Mouse (Mus musculus): ENCODE measurements at regions not wholly inside any gene's neighbourhood (a gene's known extent, or its start where the extent isn't known, plus 50 kb on each side); places are given as distances from the start of the nearest gene placed in this dataset.

GRCm38 (mm10) chr6:144876758-144877157 lies 95.0 kb upstream of the Sox5 start:
- WGBS (ENCODE audit: insufficient replicate concordance) = 73% methylated on average over 12 of the region's 12 CpGs
- Histone ChIP-seq H3K9me3 (replicated peaks) (no peaks in the 10 kb centered on the region), H3K27ac (no peak overlapping the region), H3K4me3 (replicated peaks) (no peak overlapping the region), H3K4me1 (replicated peaks) (peaks cover 6% of the 10 kb centered on the region), H3K36me3 (no peaks in the 10 kb centered on the region), H3K27me3 (no peaks in the 10 kb centered on the region), H3K9ac (no peak overlapping the region), H3K4me2 (no peak overlapping the region)
- ATAC-seq (ENCODE audit: low read depth) = no peak
- no peak for DNase-seq

GRCm38 (mm10) chr6:144875862-144876261 lies 94.1 kb upstream of the Sox5 start:
- H3K4me3 ChIP-seq (replicated peaks) = no peak overlapping the region
- H3K27me3 ChIP-seq = no peaks in the 10 kb centered on the region
- no peaks in the 10 kb centered on the region for H3K36me3 ChIP-seq
- H3K4me1 ChIP-seq (replicated peaks) = peaks cover 6% of the 10 kb centered on the region
- WGBS (ENCODE audit: insufficient replicate concordance) = 35% methylated on average over 9 of the region's 9 CpGs
- DNase-seq (peak; percentile 13), ATAC-seq (ENCODE audit: low read depth) (peak; percentile 79)
- H3K4me2 ChIP-seq = peak overlapping the region; percentile 15; the same call in 1 of the 2 replicates
- H3K9ac ChIP-seq = no peak overlapping the region
- H3K27ac ChIP-seq = no peak overlapping the region
- no peaks in the 10 kb centered on the region for H3K9me3 ChIP-seq (replicated peaks)

GRCm38 (mm10) chr6:144874251-144874650 lies 92.5 kb upstream of the Sox5 start:
- no peak overlapping the region for H3K4me3 ChIP-seq (replicated peaks)
- H3K27me3 ChIP-seq = no peaks in the 10 kb centered on the region
- H3K9me3 ChIP-seq (replicated peaks) = no peaks in the 10 kb centered on the region
- no peak for ATAC-seq (ENCODE audit: low read depth)
- no peak overlapping the region for H3K9ac ChIP-seq
- peaks cover 6% of the 10 kb centered on the region for H3K4me1 ChIP-seq (replicated peaks)
- WGBS (ENCODE audit: insufficient replicate concordance) = 72% methylated on average over 5 of the region's 5 CpGs
- H3K4me2 ChIP-seq = no peak overlapping the region
- H3K36me3 ChIP-seq = no peaks in the 10 kb centered on the region
- no peak for DNase-seq
- no peak overlapping the region for H3K27ac ChIP-seq

- no peaks in the 10 kb centered on the region for H3K36me3 ChIP-seq
- peaks cover 3% of the 10 kb centered on the region for H3K4me1 ChIP-seq (replicated peaks)
- H3K4me3 ChIP-seq (replicated peaks) = no peak overlapping the region
- H3K9ac ChIP-seq = no peak overlapping the region
- ATAC-seq (ENCODE audit: low read depth) (no peak), DNase-seq (no peak)
- no peaks in the 10 kb centered on the region for H3K9me3 ChIP-seq (replicated peaks)
- WGBS (ENCODE audit: insufficient replicate concordance) = 71% methylated on average over 8 of the region's 8 CpGs
- H3K27ac ChIP-seq = no peak overlapping the region
- no peaks in the 10 kb centered on the region for H3K27me3 ChIP-seq
- no peak overlapping the region for H3K4me2 ChIP-seq
Observed at GRCm38 (mm10) chr6:144870949-144871348, 89.2 kb upstream of the Sox5 start.

DNA sequence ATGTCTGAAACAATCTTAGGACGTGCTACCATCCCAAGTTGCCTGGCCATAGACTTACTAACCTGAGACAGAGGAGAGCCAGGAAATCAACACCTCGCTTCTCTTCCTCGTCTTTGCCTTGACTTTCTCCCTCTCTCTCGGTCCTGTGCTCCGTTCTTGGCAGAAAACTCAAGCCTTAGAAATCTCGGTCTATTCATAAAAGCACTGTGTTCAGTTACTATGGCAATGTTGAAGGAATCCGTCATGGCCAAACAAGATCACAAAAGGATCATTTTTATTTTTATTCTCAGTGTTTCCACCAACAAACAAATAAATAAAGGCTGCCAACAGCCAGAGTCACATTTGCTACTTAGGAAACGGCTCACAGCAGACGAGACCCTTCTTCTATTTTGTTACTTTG lies 85.6 kb upstream of the Sox5 start:
- no peaks in the 10 kb centered on the region for H3K36me3 ChIP-seq
- H3K27ac ChIP-seq = no peak overlapping the region
- H3K27me3 ChIP-seq = 0 out of 2 replicates have a peak, but pooled peaks cover 3% of the 10 kb centered on the region
- no peak overlapping the region for H3K9ac ChIP-seq
- DNase-seq (no peak), ATAC-seq (ENCODE audit: low read depth) (no peak)
- H3K4me1 ChIP-seq (replicated peaks) = peaks cover 10% of the 10 kb centered on the region
- H3K4me3 ChIP-seq (replicated peaks) = no peak overlapping the region
- no peak overlapping the region for H3K4me2 ChIP-seq
- no peaks in the 10 kb centered on the region for H3K9me3 ChIP-seq (replicated peaks)
- 64% methylated on average over 9 of the region's 9 CpGs for WGBS (ENCODE audit: insufficient replicate concordance)

- peaks cover 10% of the 10 kb centered on the region for H3K4me1 ChIP-seq (replicated peaks)
- no peaks in the 10 kb centered on the region for H3K36me3 ChIP-seq
- no peak for DNase-seq
- no peak overlapping the region for H3K9ac ChIP-seq
- no peak overlapping the region for H3K4me3 ChIP-seq (replicated peaks)
- no peaks in the 10 kb centered on the region for H3K9me3 ChIP-seq (replicated peaks)
- 0 out of 2 replicates have a peak, but pooled peaks cover 7% of the 10 kb centered on the region for H3K27me3 ChIP-seq
- H3K27ac ChIP-seq = no peak overlapping the region
- ATAC-seq (ENCODE audit: low read depth) = no peak
- 59% methylated on average over 6 of the region's 6 CpGs for WGBS (ENCODE audit: insufficient replicate concordance)
- H3K4me2 ChIP-seq = no peak overlapping the region
Observed at GRCm38 (mm10) chr6:144864026-144864425, 82.2 kb upstream of the Sox5 start.

GRCm38 (mm10) chr6:144863430-144863994 lies 81.7 kb upstream of the Sox5 start:
- no peak overlapping the region for H3K9ac ChIP-seq
- no peak overlapping the region for H3K27ac ChIP-seq
- 0 out of 2 replicates have a peak, but pooled peaks cover 7% of the 10 kb centered on the region for H3K27me3 ChIP-seq
- DNase-seq (no peak), ATAC-seq (ENCODE audit: low read depth) (peak; percentile 78)
- H3K4me2 ChIP-seq = no peak overlapping the region
- H3K4me1 ChIP-seq (replicated peaks) = peaks cover 10% of the 10 kb centered on the region
- H3K9me3 ChIP-seq (replicated peaks) = no peaks in the 10 kb centered on the region
- H3K36me3 ChIP-seq = no peaks in the 10 kb centered on the region
- 49% methylated on average over 3 of the region's 3 CpGs for WGBS (ENCODE audit: insufficient replicate concordance)
- no peak overlapping the region for H3K4me3 ChIP-seq (replicated peaks)

DNA sequence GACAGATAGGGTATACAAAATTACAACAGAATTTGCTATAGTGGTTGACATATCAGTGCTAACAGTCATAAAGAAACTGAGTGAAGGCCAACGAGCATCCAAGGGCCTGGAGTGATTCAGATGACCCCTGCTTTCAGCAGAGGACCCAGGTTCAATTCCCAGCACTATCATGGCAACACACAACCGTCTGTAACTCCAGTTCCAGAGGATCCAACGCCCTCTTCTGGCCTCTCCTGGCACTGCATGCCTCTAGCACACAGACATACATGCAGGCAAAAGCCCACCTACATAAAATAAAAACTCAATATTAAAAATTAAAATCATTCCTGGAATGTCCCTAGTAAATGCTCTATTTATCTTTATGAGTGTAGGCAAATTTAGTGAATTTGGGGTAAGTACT lies 59.7 kb upstream of the Sox5 start:
- no peak overlapping the region for H3K27ac ChIP-seq
- WGBS (ENCODE audit: insufficient replicate concordance) = 52% methylated on average over 3 of the region's 3 CpGs
- no peaks in the 10 kb centered on the region for H3K4me1 ChIP-seq (replicated peaks)
- no peak overlapping the region for H3K4me3 ChIP-seq (replicated peaks)
- no peaks in the 10 kb centered on the region for H3K36me3 ChIP-seq
- ATAC-seq (ENCODE audit: low read depth) (no peak), DNase-seq (no peak)
- H3K4me2 ChIP-seq = no peak overlapping the region
- no peaks in the 10 kb centered on the region for H3K9me3 ChIP-seq (replicated peaks)
- no peaks in the 10 kb centered on the region for H3K27me3 ChIP-seq
- H3K9ac ChIP-seq = no peak overlapping the region

DNA sequence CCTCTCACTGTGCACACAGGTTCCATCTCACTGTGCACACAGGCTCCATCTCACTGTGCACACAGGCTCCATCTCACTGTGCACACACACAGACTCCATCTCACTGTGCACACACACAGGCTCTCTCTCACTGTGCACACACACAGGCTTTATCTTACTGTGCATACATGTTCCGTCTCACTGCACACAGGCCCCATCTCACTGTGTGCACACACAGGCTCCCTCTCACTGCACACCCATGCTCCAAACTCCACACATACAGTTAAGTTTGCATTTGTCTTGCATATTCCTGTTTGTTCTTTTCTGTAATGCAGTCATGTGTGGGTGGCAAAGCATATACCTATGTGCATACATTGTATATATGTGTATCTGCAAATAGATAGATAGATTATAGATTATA lies 57.6 kb upstream of the Sox5 start:
- no peaks in the 10 kb centered on the region for H3K4me1 ChIP-seq (replicated peaks)
- H3K9ac ChIP-seq = no peak overlapping the region
- no peaks in the 10 kb centered on the region for H3K9me3 ChIP-seq (replicated peaks)
- ATAC-seq (ENCODE audit: low read depth) (no peak), DNase-seq (no peak)
- 72% methylated on average over 1 of the region's 1 CpGs for WGBS (ENCODE audit: insufficient replicate concordance)
- no peaks in the 10 kb centered on the region for H3K27me3 ChIP-seq
- no peaks in the 10 kb centered on the region for H3K36me3 ChIP-seq
- no peak overlapping the region for H3K27ac ChIP-seq
- H3K4me3 ChIP-seq (replicated peaks) = no peak overlapping the region
- no peak overlapping the region for H3K4me2 ChIP-seq

DNA sequence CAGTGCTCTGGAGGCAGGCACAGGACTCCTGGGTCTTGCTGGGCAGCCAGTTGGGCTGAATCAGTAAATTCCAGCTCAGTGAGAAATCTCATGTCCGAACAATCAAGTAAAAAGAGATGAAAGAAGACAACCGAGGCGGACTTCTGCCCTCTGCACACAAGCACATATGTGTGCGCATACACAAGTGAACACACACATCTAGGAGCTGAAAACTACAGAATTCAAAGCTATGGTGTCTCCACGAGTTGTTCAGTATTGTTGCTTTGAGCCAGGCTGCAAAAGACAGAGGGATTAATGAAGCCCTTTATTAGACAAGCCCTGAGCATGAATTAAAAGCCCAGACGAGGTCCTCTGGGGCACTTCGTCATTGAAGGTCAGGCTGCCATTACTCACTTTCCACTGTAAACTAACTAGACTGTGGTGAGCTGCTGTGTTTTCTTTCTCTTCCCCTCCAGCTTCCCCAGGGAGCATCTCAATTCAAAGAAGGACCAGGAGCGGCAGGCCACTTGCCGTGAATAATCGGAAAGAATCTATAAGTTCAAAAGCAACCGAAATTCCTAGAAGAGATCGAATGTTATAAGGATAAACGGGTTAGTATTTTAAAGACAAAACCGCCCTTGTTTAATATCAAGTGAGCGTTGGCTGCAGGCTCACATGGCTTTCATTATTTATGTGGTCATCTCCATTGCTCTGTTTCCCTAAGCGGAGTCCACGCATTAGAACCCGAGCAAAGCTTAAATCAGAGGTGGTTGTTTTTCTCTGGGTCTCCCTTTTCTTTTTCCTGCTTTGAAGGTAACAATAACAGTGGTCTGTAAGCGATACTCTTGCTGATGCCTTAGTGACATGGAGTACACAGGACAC lies 52.8 kb upstream of the Sox5 start:
- H3K4me2 ChIP-seq = no peak overlapping the region
- no peaks in the 10 kb centered on the region for H3K4me1 ChIP-seq (replicated peaks)
- no peak overlapping the region for H3K27ac ChIP-seq
- H3K4me3 ChIP-seq (replicated peaks) = no peak overlapping the region
- H3K9ac ChIP-seq = no peak overlapping the region
- 69% methylated on average over 19 of the region's 19 CpGs for WGBS (ENCODE audit: insufficient replicate concordance)
- no peaks in the 10 kb centered on the region for H3K36me3 ChIP-seq
- no peaks in the 10 kb centered on the region for H3K9me3 ChIP-seq (replicated peaks)
- ATAC-seq (ENCODE audit: low read depth) (no peak), DNase-seq (no peak)
- H3K27me3 ChIP-seq = no peaks in the 10 kb centered on the region

Measured in liver, embryonic 13.5 days (tissue).